Mouse (Mus musculus): ENCODE results near the gene Masp2.

GRCm38 (mm10) chr4:148581422-148581821 is 20.9 kb upstream of the Masp2 start:
- TF ChIP-seq HCFC1 (IDR thresholded peaks at IDR 0.05; ENCODE audit: low read depth, low read length): no peak
- no peak for TF ChIP-seq CHD2 (IDR thresholded peaks at IDR 0.05; ENCODE audit: low read length)
- no peak for TF ChIP-seq BHLHE40 (IDR thresholded peaks at IDR 0.05; ENCODE audit: low read depth, low read length)
- no peak for TF ChIP-seq POLR2AphosphoS2 (IDR thresholded peaks at IDR 0.05; ENCODE audit: low read depth, low read length)
- TF ChIP-seq POLR2A (IDR thresholded peaks at IDR 0.05; ENCODE audit: low read depth, low read length): no peak
- TF ChIP-seq EP300 (IDR thresholded peaks at IDR 0.05; ENCODE audit: low read length): no peak
- TF ChIP-seq RCOR1 (conservative IDR thresholded peaks at IDR 0.05; ENCODE audit: low read depth, low read length): no peak
- no peak for TF ChIP-seq USF1 (IDR thresholded peaks at IDR 0.05; ENCODE audit: low read depth, low read length)
- TF ChIP-seq CTCF (conservative IDR thresholded peaks at IDR 0.05 in 1 of 2, IDR thresholded peaks at IDR 0.05 in 1 of 2; ENCODE audit: low read depth in 2 of 2, low read length in 2 of 2): no peak
